Mouse (Mus musculus) erythroblast, embryonic 14.5 days (primary cell): ENCODE results near the gene Megf11. TPM values are rescaled to one million over a fixed set of nuclear protein-coding genes. Genes with fewer than 3 reads are reported as not detected.

Experiments
- H3K27me3 ChIP-seq: 2 replicates; pipeline ENCODE4 v1.6.1; 2012; ENCODE audit warnings: inconsistent platforms; ENCODE audit not compliant: control insufficient read depth
- H3K36me3 ChIP-seq: 2 replicates; pipeline ENCODE4 v1.6.1; 2012; ENCODE audit warnings: mild to moderate bottlenecking, inconsistent platforms; ENCODE audit not compliant: control insufficient read depth
- H3K4me1 ChIP-seq: 2 replicates; pipeline ENCODE4 v1.6.1; 2012; ENCODE audit warnings: inconsistent platforms; ENCODE audit not compliant: control insufficient read depth
- H3K4me3 ChIP-seq: replicated peaks from 2 replicates; pipeline ENCODE3; 2012; ENCODE audit warnings: moderate library complexity, mild to moderate bottlenecking, inconsistent platforms
- H3K9me3 ChIP-seq: 2 replicates; pipeline ENCODE4 v1.6.1; 2012; ENCODE audit warnings: low read length, inconsistent platforms, mixed read lengths; ENCODE audit not compliant: control insufficient read depth
- GATA1 ChIP-seq: IDR thresholded peaks from 2 replicates; pipeline ENCODE4 v1.6.1; 2012; ENCODE audit warnings: low read length, inconsistent platforms, mixed read lengths
- TAL1 ChIP-seq: IDR thresholded peaks from 3 replicates; pipeline ENCODE4 v1.6.1; 2012; ENCODE audit warnings: low read length, inconsistent platforms, mixed read lengths
- polyA plus RNA-seq: library from polyadenylated mRNA; stranded (reverse); fragments of >175 nt; gene quantifications from 2 replicates; pipeline ENCODE4 v1.2.3, GENCODE M21; 2012

Gene Megf11
- polyA plus RNA-seq, 1 experiment = not detected

GRCm38 (mm10) chr9:64638250-64638649, 252.8 kb downstream of the Megf11 start:
- H3K27me3 ChIP-seq = peaks cover 26% of the 10 kb centered on the region
- peaks cover 13% of the 10 kb centered on the region for H3K4me1 ChIP-seq
- no peaks in the 10 kb centered on the region for H3K36me3 ChIP-seq
- H3K4me3 ChIP-seq = peak overlapping the region; percentile 31
- TF ChIP-seq GATA1 (no peak), TAL1 (no peak)
- no peaks in the 10 kb centered on the region for H3K9me3 ChIP-seq

- no peaks in the 10 kb centered on the region for H3K9me3 ChIP-seq
- H3K4me1 ChIP-seq = peaks cover 13% of the 10 kb centered on the region
- H3K4me3 ChIP-seq = no peak overlapping the region
- peaks cover 26% of the 10 kb centered on the region for H3K27me3 ChIP-seq
- TF ChIP-seq GATA1 (no peak), TAL1 (no peak)
- H3K36me3 ChIP-seq = no peaks in the 10 kb centered on the region
Measured at GRCm38 (mm10) chr9:64639664-64640063, 254.2 kb downstream of the Megf11 start.

DNA sequence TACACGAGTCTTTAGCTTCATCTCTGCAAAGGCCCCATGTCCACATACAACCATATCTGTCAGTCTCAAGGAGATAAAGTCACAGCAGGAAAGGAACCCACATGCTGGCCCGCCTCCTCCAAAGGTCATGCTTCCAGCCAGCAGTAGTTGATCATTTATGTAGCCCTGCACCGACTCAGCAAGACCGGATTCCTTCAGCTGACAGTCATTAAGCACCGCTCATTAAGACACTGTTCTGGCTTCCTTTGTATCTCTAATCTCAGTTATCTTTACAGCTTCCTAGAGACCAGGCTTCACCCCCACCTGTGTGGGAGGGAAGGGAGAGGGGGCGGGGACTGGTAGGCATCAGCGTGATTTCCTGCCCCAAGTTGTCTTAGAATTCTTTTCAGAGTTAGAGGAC, 258.7 kb downstream of the Megf11 start:
- Histone ChIP-seq H3K4me1 (no peaks in the 10 kb centered on the region), H3K4me3 (no peak overlapping the region), H3K9me3 (no peaks in the 10 kb centered on the region), H3K36me3 (no peaks in the 10 kb centered on the region), H3K27me3 (peaks cover 4% of the 10 kb centered on the region)
- TF ChIP-seq GATA1 (no peak), TAL1 (no peak)

DNA sequence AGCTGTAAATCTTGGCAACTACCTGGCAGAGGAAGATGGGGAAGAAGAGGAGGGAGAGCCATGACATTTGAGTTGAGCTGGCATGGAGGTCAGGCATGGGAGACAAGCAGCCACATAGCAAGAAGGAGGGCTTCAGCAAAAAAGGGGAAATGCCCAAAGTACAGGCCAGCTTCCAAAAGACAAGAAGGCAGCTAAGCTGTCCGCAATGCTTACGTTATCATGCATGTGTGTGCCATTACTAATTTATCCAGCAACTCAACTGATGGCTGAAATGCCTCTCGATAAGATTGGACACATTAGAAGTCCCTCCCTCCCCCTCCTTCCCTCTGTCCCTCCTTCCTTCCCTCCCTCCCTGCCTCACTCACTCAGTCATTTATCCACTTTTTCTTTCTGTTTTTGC, 260.0 kb downstream of the Megf11 start:
- H3K4me3 ChIP-seq = no peak overlapping the region
- no peak for TF ChIP-seq GATA1
- no peak for TF ChIP-seq TAL1

DNA sequence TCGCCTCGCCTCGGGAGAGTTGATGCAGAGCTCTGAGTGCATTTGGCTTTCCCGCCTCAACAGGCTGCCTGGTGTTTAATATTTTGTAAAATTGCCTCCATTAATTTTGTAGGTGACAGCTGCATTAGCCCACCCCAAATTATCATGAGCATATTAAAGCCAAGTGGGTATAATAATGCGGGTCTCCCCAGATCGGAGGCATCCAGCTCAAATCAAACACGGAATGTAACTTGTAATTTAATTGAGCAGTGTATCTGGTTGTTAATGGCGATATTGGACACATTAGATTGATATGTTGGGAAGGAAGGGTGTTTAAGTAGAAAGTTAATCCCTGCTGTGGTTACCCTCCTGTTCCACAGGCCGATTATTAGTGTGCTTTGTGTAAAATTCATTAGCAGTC, 264.0 kb downstream of the Megf11 start:
- H3K4me3 ChIP-seq = no peak overlapping the region
- TF ChIP-seq TAL1 (no peak), GATA1 (no peak)
- H3K36me3 ChIP-seq = no peaks in the 10 kb centered on the region
- H3K27me3 ChIP-seq = peaks cover 2% of the 10 kb centered on the region; the same call in 1 of the 2 replicates
- H3K9me3 ChIP-seq = no peaks in the 10 kb centered on the region
- H3K4me1 ChIP-seq = no peaks in the 10 kb centered on the region

More for the DNA sequence above, 260.0 kb downstream of the Megf11 start:
- Histone ChIP-seq H3K4me1 (no peaks in the 10 kb centered on the region), H3K36me3 (no peaks in the 10 kb centered on the region), H3K9me3 (no peaks in the 10 kb centered on the region), H3K27me3 (peaks cover 2% of the 10 kb centered on the region; the same call in 1 of the 2 replicates)

DNA sequence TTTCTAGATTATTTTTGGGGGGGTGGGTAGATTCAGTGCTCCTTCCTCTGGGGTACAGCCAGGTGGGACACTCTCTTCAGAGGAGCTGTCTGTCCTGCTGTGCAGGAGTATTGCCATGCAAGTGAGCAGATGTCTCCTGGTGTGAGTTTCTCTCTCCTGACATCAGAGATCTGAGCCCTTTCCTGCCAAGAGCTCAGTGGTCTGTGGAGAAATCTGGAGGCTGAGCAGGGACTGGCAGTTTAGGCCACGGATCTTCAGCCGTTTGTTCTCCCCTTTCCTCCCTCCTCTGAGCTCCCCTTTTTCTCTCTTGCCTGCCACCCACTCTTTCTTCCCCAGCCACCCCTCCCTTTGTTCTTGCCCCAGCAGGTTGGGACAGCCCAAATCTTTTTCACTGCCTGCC, 264.5 kb downstream of the Megf11 start:
- no peaks in the 10 kb centered on the region for H3K36me3 ChIP-seq
- TF ChIP-seq GATA1 (no peak), TAL1 (no peak)

DNA sequence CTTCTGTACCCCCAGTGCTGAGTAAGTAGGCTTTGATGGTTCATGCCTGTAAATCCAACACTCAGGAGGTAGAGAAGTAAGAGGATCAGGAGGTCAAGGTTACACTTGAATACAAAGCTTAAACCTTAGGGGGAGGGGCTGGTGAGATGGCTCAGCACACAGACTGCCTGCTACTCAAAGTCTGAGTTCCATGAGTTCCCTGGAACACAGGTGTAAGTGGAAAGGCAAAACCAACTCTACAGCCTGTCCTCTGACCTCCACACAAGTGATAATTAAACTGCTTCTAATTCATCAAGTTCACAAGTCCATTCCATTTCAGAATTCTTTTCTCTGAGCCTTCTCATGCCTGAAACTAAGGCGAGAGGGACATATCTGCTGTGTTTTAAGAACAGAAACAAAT, 265.8 kb downstream of the Megf11 start:
- Histone ChIP-seq H3K36me3 (no peaks in the 10 kb centered on the region), H3K4me1 (no peaks in the 10 kb centered on the region), H3K4me3 (no peak overlapping the region), H3K27me3 (no peaks in the 10 kb centered on the region), H3K9me3 (no peaks in the 10 kb centered on the region)
- TF ChIP-seq TAL1 (no peak), GATA1 (no peak)

More for the DNA sequence above, 264.5 kb downstream of the Megf11 start:
- H3K9me3 ChIP-seq = no peaks in the 10 kb centered on the region
- H3K27me3 ChIP-seq = peaks cover 2% of the 10 kb centered on the region; the same call in 1 of the 2 replicates
- H3K4me1 ChIP-seq = no peaks in the 10 kb centered on the region
- no peak overlapping the region for H3K4me3 ChIP-seq

GRCm38 (mm10) chr9:64651689-64652088, 266.3 kb downstream of the Megf11 start:
- Histone ChIP-seq H3K36me3 (no peaks in the 10 kb centered on the region), H3K4me1 (no peaks in the 10 kb centered on the region), H3K4me3 (no peak overlapping the region), H3K27me3 (no peaks in the 10 kb centered on the region), H3K9me3 (no peaks in the 10 kb centered on the region)
- TF ChIP-seq GATA1 = no peak

GRCm38 (mm10) chr9:64652138-64652537, 266.7 kb downstream of the Megf11 start:
- Histone ChIP-seq H3K4me3 (no peak overlapping the region), H3K9me3 (no peaks in the 10 kb centered on the region), H3K27me3 (no peaks in the 10 kb centered on the region), H3K36me3 (no peaks in the 10 kb centered on the region), H3K4me1 (no peaks in the 10 kb centered on the region)
- TF ChIP-seq TAL1 (no peak), GATA1 (no peak)

DNA sequence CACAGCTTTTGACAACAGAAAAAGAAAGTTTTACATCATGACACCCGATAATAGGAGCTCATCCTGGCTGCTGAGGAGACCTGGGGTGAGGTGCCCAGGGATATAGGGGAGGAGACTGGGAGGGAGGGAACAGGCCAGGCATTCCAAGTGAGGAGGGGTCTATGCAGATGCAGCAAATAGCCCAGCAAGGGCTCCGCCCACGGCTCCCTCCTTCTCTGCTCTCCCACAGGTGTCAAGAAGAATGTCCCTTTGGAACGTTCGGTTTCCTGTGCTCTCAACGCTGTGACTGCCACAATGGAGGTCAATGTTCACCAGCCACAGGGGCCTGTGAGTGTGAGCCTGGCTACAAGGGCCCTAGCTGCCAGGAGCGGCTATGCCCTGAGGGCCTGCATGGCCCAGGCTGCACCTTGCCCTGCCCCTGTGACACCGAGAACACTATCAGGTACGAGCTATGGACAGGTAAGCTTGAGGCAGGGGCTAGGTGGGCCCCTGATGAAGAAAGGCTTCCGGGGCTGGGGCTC, 267.5 kb downstream of the Megf11 start:
- no peaks in the 10 kb centered on the region for H3K9me3 ChIP-seq
- no peak overlapping the region for H3K4me3 ChIP-seq
- no peaks in the 10 kb centered on the region for H3K4me1 ChIP-seq
- no peaks in the 10 kb centered on the region for H3K27me3 ChIP-seq
- no peaks in the 10 kb centered on the region for H3K36me3 ChIP-seq
- TF ChIP-seq GATA1 (no peak), TAL1 (no peak)
